Mouse (Mus musculus): ENCODE data around the gene Bpifb3.
A peak's percentile ranks its signal among the peaks of the same experiment; 100 is the strongest.

Gene Bpifb3

GRCm38 (mm10) chr2:153917930-153918329 lies at the start of gene Bpifb3:
Gene Bpifb3, plus strand, starts transcription at chr2:153918230.
- no peak for DNase-seq (ENCODE audit: low read depth in 1 of 2, low spot score in 2 of 2)

- no peak for DNase-seq (ENCODE audit: low read depth in 1 of 2, low spot score in 2 of 2)
Observed at GRCm38 (mm10) chr2:153870984-153871383, 47.0 kb upstream of the Bpifb3 start, which contains the start of gene Sun5. Gene Sun5, minus strand, starts transcription at chr2:153871084.

GRCm38 (mm10) chr2:153874745-153875144 lies 43.3 kb upstream of the Bpifb3 start, which contains the start of gene Bpifb2:
Gene Bpifb2, plus strand, starts transcription at chr2:153875045.
- DNase-seq (ENCODE audit: low read depth in 1 of 2, low spot score in 2 of 2): no peak

- no peak for DNase-seq (ENCODE audit: low read depth in 1 of 2, low spot score in 2 of 2)
Observed at GRCm38 (mm10) chr2:153899111-153899510, 18.9 kb upstream of the Bpifb3 start.

- no peak for DNase-seq (ENCODE audit: low read depth in 1 of 2, low spot score in 2 of 2)
Observed at GRCm38 (mm10) chr2:153900088-153900487, 17.9 kb upstream of the Bpifb3 start, which contains the start of gene Bpifb6. Gene Bpifb6, plus strand, starts transcription at chr2:153900388.

GRCm38 (mm10) chr2:153902726-153903125 lies 15.3 kb upstream of the Bpifb3 start:
- DNase-seq (ENCODE audit: low read depth in 1 of 2, low spot score in 2 of 2): no peak

GRCm38 (mm10) chr2:153906626-153907025 lies 11.4 kb upstream of the Bpifb3 start:
- no peak for DNase-seq (ENCODE audit: low read depth in 1 of 2, low spot score in 2 of 2)

- no peak for DNase-seq (ENCODE audit: low read depth in 1 of 2, low spot score in 2 of 2)
Observed at GRCm38 (mm10) chr2:153914151-153914550, 3.9 kb upstream of the Bpifb3 start.

GRCm38 (mm10) chr2:153921246-153921645 lies 3.2 kb downstream of the Bpifb3 start:
- no peak for DNase-seq (ENCODE audit: low read depth in 1 of 2, low spot score in 2 of 2)

- peak in 1 of 2 experiments; percentile 5 for DNase-seq (ENCODE audit: low read depth in 1 of 2, low spot score in 2 of 2)
Observed at GRCm38 (mm10) chr2:153929871-153930413, 11.9 kb downstream of the Bpifb3 start.

- DNase-seq (ENCODE audit: low read depth in 1 of 2, low spot score in 2 of 2): no peak
Observed at GRCm38 (mm10) chr2:153931125-153931524, 13.1 kb downstream of the Bpifb3 start.

GRCm38 (mm10) chr2:153933311-153933710 lies 15.3 kb downstream of the Bpifb3 start:
- no peak for DNase-seq (ENCODE audit: low read depth in 1 of 2, low spot score in 2 of 2)

- DNase-seq (ENCODE audit: low read depth in 1 of 2, low spot score in 2 of 2): no peak
Observed at GRCm38 (mm10) chr2:153935348-153935747, 17.3 kb downstream of the Bpifb3 start.

GRCm38 (mm10) chr2:153937843-153938242 lies 19.8 kb downstream of the Bpifb3 start, which contains the start of gene Bpifb4:
Gene Bpifb4, plus strand, starts transcription at chr2:153938212.
- DNase-seq (ENCODE audit: low read depth in 1 of 2, low spot score in 2 of 2): no peak

GRCm38 (mm10) chr2:153943537-153943936 lies 25.5 kb downstream of the Bpifb3 start:
- DNase-seq (ENCODE audit: low read depth in 1 of 2, low spot score in 2 of 2): peak in 1 of 2 experiments; percentile 18

GRCm38 (mm10) chr2:153944567-153944966 lies 26.5 kb downstream of the Bpifb3 start:
- no peak for DNase-seq (ENCODE audit: low read depth in 1 of 2, low spot score in 2 of 2)

- peak in 1 of 2 experiments; percentile 28 for DNase-seq (ENCODE audit: low read depth in 1 of 2, low spot score in 2 of 2)
Observed at GRCm38 (mm10) chr2:153952897-153953296, 34.9 kb downstream of the Bpifb3 start.

GRCm38 (mm10) chr2:153953836-153954235 lies 35.8 kb downstream of the Bpifb3 start:
- no peak for DNase-seq (ENCODE audit: low read depth in 1 of 2, low spot score in 2 of 2)

- DNase-seq (ENCODE audit: low read depth in 1 of 2, low spot score in 2 of 2): no peak
Observed at GRCm38 (mm10) chr2:153962821-153963331, 44.8 kb downstream of the Bpifb3 start.

GRCm38 (mm10) chr2:153963334-153963733 lies 45.3 kb downstream of the Bpifb3 start:
- no peak for DNase-seq (ENCODE audit: low read depth in 1 of 2, low spot score in 2 of 2)

- no peak for DNase-seq (ENCODE audit: low read depth in 1 of 2, low spot score in 2 of 2)
Observed at GRCm38 (mm10) chr2:153970221-153970620, 52.2 kb downstream of the Bpifb3 start.

GRCm38 (mm10) chr2:153974582-153974981 lies 56.6 kb downstream of the Bpifb3 start, which contains the start of gene Bpifa6:
Gene Bpifa6, plus strand, starts transcription at chr2:153974945.
- no peak for DNase-seq (ENCODE audit: low read depth in 1 of 2, low spot score in 2 of 2)

All from monocyte, adult 2 months (primary cell).